Mouse (Mus musculus) olfactory bulb, adult 2 months (tissue): ENCODE results near the gene Acsm3.

Experiments used
- CTCF ChIP-seq: fragments of 200-500 bp; IDR thresholded peaks from 2 replicates; pipeline ENCODE4 v1.5.1; 2012; ENCODE audit warnings: low read depth, mild to moderate bottlenecking, low read length, moderate library complexity; ENCODE audit not compliant: insufficient read depth
- POLR2A ChIP-seq: fragments of 200-500 bp; IDR thresholded peaks from 2 replicates; pipeline ENCODE4 v1.6.1; 2012; ENCODE audit warnings: mild to moderate bottlenecking, low read depth, low read length, moderate library complexity; ENCODE audit not compliant: insufficient read depth

DNA sequence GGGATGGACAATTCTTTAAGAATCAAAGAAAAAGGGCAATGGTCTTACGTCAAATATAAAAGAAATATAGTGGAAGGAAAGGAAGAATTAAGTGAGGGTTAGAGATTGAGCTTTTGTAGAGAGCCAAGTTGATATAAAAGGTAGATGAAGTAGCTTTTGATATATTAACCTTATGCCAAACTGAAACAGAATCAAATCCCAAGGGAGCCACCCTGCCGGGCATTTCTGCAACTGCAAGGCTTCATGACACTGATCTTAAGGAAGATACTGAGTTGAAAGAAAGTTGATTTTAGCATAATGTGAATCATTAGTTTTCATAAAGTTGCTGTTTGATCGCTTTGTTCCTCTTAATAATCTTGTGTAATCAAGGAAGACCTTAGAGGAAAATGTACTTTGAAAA lies 28.3 kb downstream of the Acsm3 start:
- no peak for TF ChIP-seq CTCF
- TF ChIP-seq POLR2A, result no peak
